Mouse (Mus musculus): ENCODE measurements around the gene Nup160. TPM values are rescaled to one million over a fixed set of nuclear protein-coding genes. Genes with fewer than 3 reads are reported as not detected.

Nup160 gene
- polyA plus RNA-seq (2014; fragmentation: Nextera tagmentation; extraction: Ambion mirVana), result 41.1 and 45.6 TPM in 2 replicates

DNA sequence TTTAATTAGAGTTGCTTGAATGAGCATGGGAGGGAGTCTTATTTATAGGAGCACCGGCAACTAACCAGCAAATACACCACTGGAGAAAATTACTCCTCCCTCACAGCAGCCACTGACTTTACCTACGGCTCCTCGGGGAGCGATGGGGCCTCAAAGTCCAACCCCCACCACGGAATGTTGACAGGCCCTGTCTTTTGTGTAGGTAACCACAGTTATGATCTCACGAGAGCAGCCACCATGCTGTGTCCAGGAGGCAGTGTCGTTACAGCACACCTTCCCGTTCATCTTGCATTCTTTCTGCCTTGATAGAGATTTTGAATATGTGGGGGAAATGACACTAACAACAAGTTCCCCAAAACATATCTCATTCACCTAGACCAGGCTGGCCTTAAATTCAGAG, at the start of gene Nup160:
Nup160 (plus strand) TSS at position 209 of the 400 bp plus-strand sequence.
- DNase-seq (ENCODE audit: low spot score) (no peak), ATAC-seq (ENCODE audit: low read depth) (no peak)
- H3K27ac ChIP-seq (replicated peaks; ENCODE audit: low read depth, low read length), result no peak within 1 kb of the TSS
- no peaks in the 10 kb centered on the region for H3K9me3 ChIP-seq (ENCODE audit: control insufficient read depth, low read length)
- WGBS, result 67% methylated on average over 8 of the region's 8 CpGs
- H3K9ac ChIP-seq (ENCODE audit: low read depth, low read length), result no peak within 1 kb of the TSS
- H3K4me2 ChIP-seq (ENCODE audit: low read depth, low read length), result no peak within 1 kb of the TSS
- no peaks in the 10 kb centered on the region for H3K36me3 ChIP-seq (ENCODE audit: control insufficient read depth, insufficient read depth, low read length)
- no peaks in the 10 kb centered on the region for H3K27me3 ChIP-seq (replicated peaks; ENCODE audit: control insufficient read depth, insufficient read depth, low read length)
- H3K4me1 ChIP-seq (ENCODE audit: control insufficient read depth, insufficient read depth, low read length), result 0 out of 2 replicates have a peak, but pooled peaks cover 6% of the 10 kb centered on the region
- H3K4me3 ChIP-seq (ENCODE audit: low read depth, low read length), result no peak within 1 kb of the TSS

DNA sequence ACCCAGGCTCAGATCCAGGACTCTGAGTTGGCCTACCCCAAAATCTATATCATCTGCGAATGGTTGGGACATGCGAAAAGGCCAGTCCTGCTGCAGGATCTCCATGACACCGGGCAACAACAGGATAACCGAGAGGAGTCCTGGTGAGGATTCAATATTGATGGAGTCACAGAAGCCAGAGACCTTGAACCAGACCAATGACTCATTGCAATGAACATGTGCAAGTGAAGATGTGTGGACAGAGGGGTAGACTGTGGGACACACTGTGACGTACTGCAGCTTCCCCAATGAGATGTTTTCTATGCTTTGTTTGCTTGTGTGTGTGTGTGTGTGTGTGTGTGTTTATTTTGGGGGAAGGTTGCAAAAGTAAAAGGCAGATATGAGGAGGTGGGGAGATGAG, 48.8 kb upstream of the Nup160 start:
- H3K36me3 ChIP-seq (ENCODE audit: control insufficient read depth, insufficient read depth, low read length), result no peaks in the 10 kb centered on the region
- H3K4me1 ChIP-seq (ENCODE audit: control insufficient read depth, insufficient read depth, low read length), result 0 out of 2 replicates have a peak, but pooled peaks cover 4% of the 10 kb centered on the region
- ATAC-seq (ENCODE audit: low read depth) (no peak), DNase-seq (ENCODE audit: low spot score) (no peak)
- H3K9ac ChIP-seq (ENCODE audit: low read depth, low read length), result no peak overlapping the region
- 92% methylated on average over 5 of the region's 5 CpGs for WGBS
- H3K27me3 ChIP-seq (replicated peaks; ENCODE audit: control insufficient read depth, insufficient read depth, low read length), result no peaks in the 10 kb centered on the region
- H3K4me3 ChIP-seq (ENCODE audit: low read depth, low read length), result no peak overlapping the region
- no peak overlapping the region for H3K27ac ChIP-seq (replicated peaks; ENCODE audit: low read depth, low read length)
- no peak overlapping the region for H3K4me2 ChIP-seq (ENCODE audit: low read depth, low read length)
- H3K9me3 ChIP-seq (ENCODE audit: control insufficient read depth, low read length), result no peaks in the 10 kb centered on the region

DNA sequence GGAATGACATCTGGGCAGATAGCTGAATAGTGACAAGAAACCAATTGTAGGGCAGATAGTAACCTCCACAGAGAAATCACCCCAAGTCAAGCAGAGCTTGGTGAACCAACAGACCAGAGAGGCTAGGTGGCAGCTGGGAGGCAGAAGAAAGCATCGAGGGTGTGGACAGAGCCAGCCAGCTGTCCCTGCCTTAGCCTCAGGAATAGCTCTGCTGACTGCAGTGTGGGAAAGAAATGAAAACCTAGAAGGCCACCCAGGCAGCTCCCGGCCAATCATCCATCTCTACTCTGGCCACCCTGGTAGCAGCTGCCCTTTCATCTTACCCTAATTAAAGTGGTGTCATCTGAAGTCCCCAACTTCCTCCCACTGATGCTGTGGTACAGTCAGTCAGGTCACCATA, 47.5 kb upstream of the Nup160 start:
- H3K9ac ChIP-seq (ENCODE audit: low read depth, low read length), result no peak overlapping the region
- ATAC-seq (ENCODE audit: low read depth) (peak; percentile 47), DNase-seq (ENCODE audit: low spot score) (peak; percentile 38)
- no peaks in the 10 kb centered on the region for H3K9me3 ChIP-seq (ENCODE audit: control insufficient read depth, low read length)
- no peaks in the 10 kb centered on the region for H3K36me3 ChIP-seq (ENCODE audit: control insufficient read depth, insufficient read depth, low read length)
- no peak overlapping the region for H3K27ac ChIP-seq (replicated peaks; ENCODE audit: low read depth, low read length)
- WGBS, result 33% methylated on average over 2 of the region's 2 CpGs
- no peaks in the 10 kb centered on the region for H3K27me3 ChIP-seq (replicated peaks; ENCODE audit: control insufficient read depth, insufficient read depth, low read length)
- H3K4me3 ChIP-seq (ENCODE audit: low read depth, low read length), result no peak overlapping the region
- H3K4me1 ChIP-seq (ENCODE audit: control insufficient read depth, insufficient read depth, low read length), result 0 out of 2 replicates have a peak, but pooled peaks cover 4% of the 10 kb centered on the region
- no peak overlapping the region for H3K4me2 ChIP-seq (ENCODE audit: low read depth, low read length)

DNA sequence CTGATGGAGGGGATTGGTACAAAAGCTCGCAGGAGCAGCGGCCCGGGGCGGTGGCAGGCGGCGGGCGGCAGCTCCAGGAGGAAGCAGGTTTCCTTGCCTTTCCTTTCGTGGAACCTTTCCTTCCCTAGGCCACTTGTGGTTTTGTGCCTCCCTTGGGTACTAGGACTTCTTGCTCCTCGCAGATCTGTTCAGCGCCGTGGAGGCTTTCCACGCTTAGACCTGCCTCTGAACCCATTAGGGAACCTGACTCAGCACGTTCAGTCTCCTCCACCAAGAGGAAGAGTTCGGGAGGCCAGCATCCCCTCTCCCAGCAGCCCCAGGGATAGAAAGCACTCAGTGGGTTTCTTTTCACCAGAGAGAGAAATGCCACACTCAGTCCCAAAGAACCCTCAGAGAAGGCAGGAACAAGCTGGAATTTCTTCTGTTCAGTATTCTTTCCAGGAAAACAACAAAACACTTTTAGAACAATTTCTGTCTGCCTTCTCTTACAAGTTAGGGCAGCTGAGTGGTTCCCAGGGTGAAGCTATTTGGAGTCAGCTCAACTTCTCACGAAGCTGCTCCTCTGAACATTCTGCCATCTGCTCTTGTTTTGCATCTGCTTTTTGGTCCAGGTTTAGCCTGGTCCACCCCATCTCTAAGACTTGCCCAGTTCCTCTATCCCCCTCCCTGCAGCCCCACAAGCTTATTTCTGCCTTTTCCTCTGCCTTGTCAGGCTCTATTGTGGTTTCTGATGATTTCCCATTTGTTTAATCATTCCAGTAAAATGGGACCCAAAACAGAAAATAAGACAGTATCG, 44.9 kb upstream of the Nup160 start:
- 64% methylated on average over 16 of the region's 16 CpGs for WGBS
- Histone ChIP-seq H3K4me2 (ENCODE audit: low read depth, low read length) (no peak overlapping the region), H3K4me3 (ENCODE audit: low read depth, low read length) (no peak overlapping the region), H3K9ac (ENCODE audit: low read depth, low read length) (no peak overlapping the region), H3K27ac (replicated peaks; ENCODE audit: low read depth, low read length) (no peak overlapping the region), H3K9me3 (ENCODE audit: control insufficient read depth, low read length) (no peaks in the 10 kb centered on the region), H3K27me3 (replicated peaks; ENCODE audit: control insufficient read depth, insufficient read depth, low read length) (no peaks in the 10 kb centered on the region), H3K4me1 (ENCODE audit: control insufficient read depth, insufficient read depth, low read length) (0 out of 2 replicates have a peak, but pooled peaks cover 4% of the 10 kb centered on the region), H3K36me3 (ENCODE audit: control insufficient read depth, insufficient read depth, low read length) (no peaks in the 10 kb centered on the region)
- DNase-seq (ENCODE audit: low spot score), result peak; percentile 15
- ATAC-seq (ENCODE audit: low read depth), result no peak

DNA sequence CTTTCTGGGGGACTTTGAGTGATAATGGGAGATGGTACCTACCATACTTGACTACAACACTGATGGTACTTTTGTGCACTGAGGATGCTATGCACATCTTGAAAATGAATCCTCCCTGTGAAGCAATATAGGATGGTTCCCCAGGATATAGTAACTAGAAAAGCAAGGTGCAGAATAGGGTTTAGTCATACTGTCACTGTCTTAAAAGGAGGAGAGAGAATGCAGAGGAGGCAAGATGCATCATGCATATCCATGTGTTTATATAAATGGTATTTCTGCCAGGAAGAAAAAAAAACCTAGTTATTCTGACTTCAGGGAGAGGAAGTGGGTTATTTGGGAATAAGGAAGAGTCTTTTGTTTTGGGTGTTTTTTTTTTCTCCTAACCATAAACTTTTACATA, 42.3 kb upstream of the Nup160 start:
- ATAC-seq (ENCODE audit: low read depth), result no peak

DNA sequence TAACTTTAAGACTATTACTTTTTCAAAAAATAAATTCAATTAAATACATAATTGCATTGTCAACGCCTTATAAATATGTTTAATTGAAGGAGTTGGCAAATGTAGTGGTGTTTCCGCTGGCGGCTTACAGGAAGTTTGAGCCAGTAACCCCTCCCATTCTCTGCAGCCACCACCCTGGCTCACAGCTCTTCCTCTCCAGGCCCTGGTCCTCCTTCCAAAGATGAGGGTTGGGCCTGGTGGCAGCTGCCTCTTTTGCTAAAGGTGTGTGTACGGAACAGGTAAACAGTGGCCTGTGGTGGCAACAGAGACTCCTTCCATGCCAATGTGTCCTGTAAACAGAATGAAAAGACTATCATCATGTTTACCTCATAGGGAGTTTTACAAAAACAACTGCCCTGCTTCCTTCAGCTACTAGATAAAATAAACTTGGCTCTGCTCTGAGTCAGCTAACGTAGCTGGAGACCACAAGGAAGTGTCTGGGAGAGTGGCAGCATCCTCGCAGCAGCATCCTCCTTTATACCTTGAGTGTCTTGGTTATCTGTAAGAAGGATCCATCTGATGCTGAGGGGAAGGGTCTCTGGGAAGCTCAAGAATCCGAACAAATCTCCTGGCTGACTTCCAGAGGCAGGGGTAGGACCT, 41.8 kb upstream of the Nup160 start:
- H3K27ac ChIP-seq (replicated peaks; ENCODE audit: low read depth, low read length), result no peak overlapping the region
- H3K9me3 ChIP-seq (ENCODE audit: control insufficient read depth, low read length), result no peaks in the 10 kb centered on the region
- no peaks in the 10 kb centered on the region for H3K27me3 ChIP-seq (replicated peaks; ENCODE audit: control insufficient read depth, insufficient read depth, low read length)
- peaks cover 4% of the 10 kb centered on the region; the same call in 1 of the 2 replicates for H3K4me1 ChIP-seq (ENCODE audit: control insufficient read depth, insufficient read depth, low read length)
- 72% methylated on average over 7 of the region's 7 CpGs for WGBS
- DNase-seq (ENCODE audit: low spot score) (no peak), ATAC-seq (ENCODE audit: low read depth) (no peak)
- no peak overlapping the region for H3K4me3 ChIP-seq (ENCODE audit: low read depth, low read length)
- H3K9ac ChIP-seq (ENCODE audit: low read depth, low read length), result no peak overlapping the region
- H3K4me2 ChIP-seq (ENCODE audit: low read depth, low read length), result no peak overlapping the region
- no peaks in the 10 kb centered on the region for H3K36me3 ChIP-seq (ENCODE audit: control insufficient read depth, insufficient read depth, low read length)

More for the DNA sequence above, 42.3 kb upstream of the Nup160 start:
- Histone ChIP-seq H3K36me3 (ENCODE audit: control insufficient read depth, insufficient read depth, low read length) (no peaks in the 10 kb centered on the region), H3K27me3 (replicated peaks; ENCODE audit: control insufficient read depth, insufficient read depth, low read length) (no peaks in the 10 kb centered on the region), H3K4me3 (ENCODE audit: low read depth, low read length) (no peak overlapping the region), H3K9ac (ENCODE audit: low read depth, low read length) (no peak overlapping the region), H3K9me3 (ENCODE audit: control insufficient read depth, low read length) (no peaks in the 10 kb centered on the region), H3K27ac (replicated peaks; ENCODE audit: low read depth, low read length) (no peak overlapping the region), H3K4me1 (ENCODE audit: control insufficient read depth, insufficient read depth, low read length) (peaks cover 4% of the 10 kb centered on the region; the same call in 1 of the 2 replicates), H3K4me2 (ENCODE audit: low read depth, low read length) (no peak overlapping the region)
- DNase-seq (ENCODE audit: low spot score), result no peak

DNA sequence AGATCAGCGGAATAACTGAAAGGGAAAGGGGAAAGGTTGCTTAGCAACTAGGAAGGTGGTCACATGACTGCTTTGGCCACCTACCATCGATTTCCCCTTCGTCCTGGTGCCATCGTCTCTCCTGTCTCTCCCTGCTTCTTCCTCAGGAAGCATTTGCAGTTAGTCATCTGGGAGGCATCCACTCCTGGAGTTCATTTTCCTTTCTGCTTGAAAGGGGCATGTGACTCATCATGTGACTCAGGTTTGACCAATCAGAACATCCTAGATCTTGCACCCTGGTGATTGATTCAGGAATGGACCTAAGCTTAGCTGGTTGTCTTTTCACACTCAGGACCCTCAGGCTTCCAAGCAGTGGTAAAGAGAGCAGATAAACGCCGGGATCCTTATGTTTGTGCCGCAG, 40.2 kb upstream of the Nup160 start:
- H3K36me3 ChIP-seq (ENCODE audit: control insufficient read depth, insufficient read depth, low read length), result no peaks in the 10 kb centered on the region
- H3K4me2 ChIP-seq (ENCODE audit: low read depth, low read length), result no peak overlapping the region
- WGBS, result 91% methylated on average over 7 of the region's 7 CpGs
- H3K27ac ChIP-seq (replicated peaks; ENCODE audit: low read depth, low read length), result no peak overlapping the region
- H3K4me3 ChIP-seq (ENCODE audit: low read depth, low read length), result no peak overlapping the region
- H3K4me1 ChIP-seq (ENCODE audit: control insufficient read depth, insufficient read depth, low read length), result peaks cover 6% of the 10 kb centered on the region; the same call in 1 of the 2 replicates
- no peaks in the 10 kb centered on the region for H3K9me3 ChIP-seq (ENCODE audit: control insufficient read depth, low read length)
- ATAC-seq (ENCODE audit: low read depth) (no peak), DNase-seq (ENCODE audit: low spot score) (no peak)
- H3K9ac ChIP-seq (ENCODE audit: low read depth, low read length), result no peak overlapping the region
- H3K27me3 ChIP-seq (replicated peaks; ENCODE audit: control insufficient read depth, insufficient read depth, low read length), result no peaks in the 10 kb centered on the region

DNA sequence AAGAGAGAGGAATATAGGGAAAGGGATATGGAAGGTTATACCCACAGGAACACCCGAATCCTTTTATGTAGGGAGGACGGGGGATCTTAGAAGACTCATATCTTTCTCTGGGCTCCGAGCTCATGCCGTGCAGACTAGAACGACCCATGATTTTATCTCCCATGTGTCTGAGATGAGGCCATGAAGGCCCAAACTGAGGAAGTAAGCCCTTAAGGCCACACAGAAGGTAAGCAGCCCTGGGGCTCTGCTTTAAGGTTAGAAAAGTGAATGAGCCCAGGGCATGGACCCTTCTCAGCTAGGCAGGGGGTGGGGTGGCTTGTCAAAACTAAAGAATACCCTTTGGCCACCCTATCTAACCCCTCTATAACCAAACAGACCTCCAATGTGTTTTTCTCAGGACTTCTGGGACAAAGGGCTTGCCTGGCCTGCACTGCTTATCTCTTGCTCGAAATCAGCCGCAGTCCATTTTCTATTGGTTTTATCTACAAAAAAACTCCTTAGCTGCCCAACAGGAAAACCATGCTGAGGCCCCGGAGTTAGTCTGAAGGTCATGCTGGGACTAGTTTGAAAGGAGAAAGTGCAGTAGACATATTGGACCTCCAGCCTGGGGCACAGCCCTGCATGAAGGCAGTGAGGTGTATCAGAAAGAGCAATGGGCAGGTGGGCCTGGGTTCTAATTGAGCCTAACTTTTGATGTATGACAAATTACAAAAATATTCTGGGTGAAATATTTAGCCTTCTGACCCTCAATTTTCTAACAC, 37.8 kb upstream of the Nup160 start:
- Histone ChIP-seq H3K4me2 (ENCODE audit: low read depth, low read length) (no peak overlapping the region), H3K9ac (ENCODE audit: low read depth, low read length) (no peak overlapping the region), H3K27me3 (replicated peaks; ENCODE audit: control insufficient read depth, insufficient read depth, low read length) (no peaks in the 10 kb centered on the region), H3K4me1 (ENCODE audit: control insufficient read depth, insufficient read depth, low read length) (peaks cover 3% of the 10 kb centered on the region; the same call in 1 of the 2 replicates), H3K9me3 (ENCODE audit: control insufficient read depth, low read length) (no peaks in the 10 kb centered on the region), H3K4me3 (ENCODE audit: low read depth, low read length) (no peak overlapping the region), H3K27ac (replicated peaks; ENCODE audit: low read depth, low read length) (no peak overlapping the region), H3K36me3 (ENCODE audit: control insufficient read depth, insufficient read depth, low read length) (no peaks in the 10 kb centered on the region)
- WGBS, result 84% methylated on average over 8 of the region's 8 CpGs
- DNase-seq (ENCODE audit: low spot score) (no peak), ATAC-seq (ENCODE audit: low read depth) (no peak)

Data from embryonic facial prominence, embryonic 14.5 days (tissue).